Mouse (Mus musculus): ENCODE results near the gene Selenop. TPM values are rescaled to one million over a fixed set of nuclear protein-coding genes. Genes with fewer than 3 reads are reported as not detected.
A peak's percentile ranks its signal among the peaks of the same experiment; 100 is the strongest.
"Not testable (repeated sequence)": the region's sequence is repeated elsewhere in the genome, so short reads cannot be mapped to it uniquely, and the experiment has no call there.

The Selenop gene
- 100 to 1,000 TPM; 364 to 372 TPM for total RNA-seq (2021)
- 55.4 and 70.6 TPM in 2 replicates for polyA plus RNA-seq (2012; rRNA removed)
- long read RNA-seq, transcript Selenop-203 (5 exons, 2,085 nt) = major isoform, 163 of 180 reads
- long read RNA-seq, partial matches to known transcripts = 11 of 180 reads
- long read RNA-seq, other reads (novel, unspliced or antisense) = 3 of 180 reads

- no peak for DNase-seq
Observed at GRCm38 (mm10) chr15:3268247-3268646, at the start of gene Selenop. Gene Selenop, plus strand, starts transcription at chr15:3268547.

DNA sequence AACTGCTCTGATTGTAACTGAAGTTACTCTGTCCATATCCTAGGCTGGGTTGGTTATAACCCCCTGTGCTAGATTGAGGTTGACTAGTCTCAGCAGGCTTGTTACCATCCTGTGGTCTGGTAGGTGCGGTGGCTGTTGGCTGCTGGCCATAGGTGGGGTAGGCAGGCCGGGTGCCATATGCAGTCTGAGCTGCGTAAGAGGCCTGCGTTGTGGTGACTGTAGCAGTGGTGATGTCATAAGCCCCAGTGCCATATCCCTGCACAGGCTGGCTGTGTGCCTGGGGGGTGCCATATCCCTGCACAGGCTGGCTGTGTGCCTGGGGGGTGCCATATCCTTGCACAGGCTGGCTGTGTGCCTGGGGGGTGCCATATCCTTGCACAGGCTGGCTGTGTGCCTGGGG lies 49.7 kb upstream of the Selenop start:
- DNase-seq = not testable (repeated sequence)

DNA sequence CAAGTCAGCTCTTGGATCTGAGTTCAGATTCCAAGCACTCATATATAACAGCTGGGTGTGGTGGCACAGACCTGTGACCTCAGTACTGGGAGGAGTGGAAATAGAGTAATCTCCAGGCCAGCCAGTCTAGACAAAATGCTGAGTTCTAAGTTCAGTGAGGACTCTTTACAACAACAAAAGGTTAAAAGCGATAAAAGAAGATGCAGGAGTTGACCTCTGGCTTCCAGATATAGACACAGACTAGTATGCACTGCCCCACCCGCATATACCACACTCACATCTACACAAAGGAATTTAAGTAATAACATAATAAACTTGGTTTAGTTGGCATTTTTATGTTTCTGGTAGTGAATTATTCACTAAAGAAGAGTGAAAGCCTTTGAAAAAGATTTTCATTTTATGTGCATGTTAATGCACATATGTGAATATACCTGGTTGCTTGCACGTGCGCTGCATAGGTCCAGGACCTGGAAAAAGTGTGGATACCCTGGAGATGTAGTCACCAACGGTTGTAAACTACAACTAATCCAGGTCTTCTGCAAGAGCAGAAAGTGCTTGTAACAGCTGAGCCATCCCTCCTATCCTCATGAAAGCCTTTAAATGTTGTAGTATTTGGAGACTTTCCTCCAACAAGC lies 45.4 kb upstream of the Selenop start:
- no peak for DNase-seq

DNA sequence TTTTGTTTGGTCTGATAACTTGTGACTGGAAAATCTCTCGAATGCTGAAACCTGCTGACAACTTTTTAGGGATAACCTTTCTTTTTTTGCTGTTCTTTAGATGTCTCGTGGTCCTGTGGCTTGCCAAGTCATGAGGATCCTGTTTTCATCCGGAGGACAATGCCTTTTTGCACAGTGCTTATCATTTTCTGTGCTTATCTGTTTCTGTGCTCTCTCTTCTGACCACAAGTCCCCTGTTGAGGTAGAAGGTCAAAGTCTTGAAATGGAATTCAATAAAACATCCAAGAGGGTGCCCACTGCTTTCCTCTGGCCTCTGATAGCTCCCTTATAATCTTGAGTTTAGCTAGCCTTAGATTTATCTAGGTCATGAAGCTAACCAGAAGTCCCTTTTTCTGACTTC lies 41.8 kb upstream of the Selenop start:
- DNase-seq = no peak

- DNase-seq = peak; percentile 19
Observed at GRCm38 (mm10) chr15:3228185-3228584, 40.2 kb upstream of the Selenop start.

DNA sequence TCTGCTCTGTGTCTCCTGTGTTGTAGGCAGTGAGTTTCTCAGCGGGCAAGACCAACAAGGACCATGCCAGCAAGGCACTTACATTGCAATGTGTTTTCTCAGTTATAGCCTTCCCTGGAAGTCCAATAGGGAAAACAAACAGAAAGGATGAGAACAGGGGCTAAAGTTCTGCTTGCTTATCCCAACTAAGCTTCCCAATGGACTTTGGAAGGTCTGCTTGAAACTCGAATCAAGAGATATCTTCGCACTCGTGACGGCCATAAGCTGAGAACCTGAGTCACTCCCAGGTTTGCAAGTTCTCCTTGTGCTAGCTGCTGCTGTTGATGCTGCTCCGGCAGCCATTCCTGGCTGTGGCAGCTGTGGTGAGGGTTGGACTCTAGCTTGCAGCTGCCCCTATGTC lies 39.4 kb upstream of the Selenop start:
- no peak for DNase-seq

DNA sequence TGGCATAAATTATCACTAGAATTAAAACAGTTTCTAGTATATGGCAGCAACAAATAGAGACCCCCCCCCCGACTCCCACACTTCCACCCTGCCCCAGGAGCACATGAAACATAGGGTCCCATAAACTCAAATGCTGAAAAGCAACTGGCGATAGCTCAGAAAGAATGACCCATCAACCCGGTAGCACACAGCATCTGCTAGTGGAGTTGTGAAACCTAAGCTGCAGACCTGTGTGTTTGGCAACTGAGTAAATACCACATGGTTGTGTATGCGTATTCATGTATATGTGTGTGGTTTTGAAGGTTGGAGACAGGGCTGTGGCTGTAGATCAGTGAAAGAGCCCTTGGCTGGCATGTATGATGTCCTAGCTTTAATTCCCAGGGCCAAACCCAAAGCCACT lies 37.3 kb upstream of the Selenop start:
- DNase-seq = no peak

GRCm38 (mm10) chr15:3232168-3232835 lies 36.0 kb upstream of the Selenop start:
- DNase-seq = peak; percentile 44

- no peak for DNase-seq
Observed at GRCm38 (mm10) chr15:3233837-3234551, 34.4 kb upstream of the Selenop start.

DNA sequence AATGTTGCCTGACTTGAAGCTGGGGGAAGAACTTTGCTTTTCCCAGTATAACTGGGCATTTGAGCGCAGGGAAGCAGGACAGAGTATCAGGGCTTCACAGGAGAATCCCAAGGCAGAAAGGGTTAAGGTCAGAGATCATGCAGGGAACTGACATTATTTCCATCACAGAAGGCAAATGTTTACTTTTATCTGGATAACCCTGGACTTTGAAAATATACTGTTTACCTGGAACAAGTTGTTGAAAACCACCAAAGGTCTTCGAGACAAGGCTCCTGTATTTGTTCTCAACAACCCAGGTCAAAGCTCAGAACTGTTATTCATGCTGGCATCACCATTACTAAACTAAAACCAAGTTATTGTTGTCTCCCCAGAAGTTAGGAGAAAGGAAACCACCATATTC lies 32.0 kb upstream of the Selenop start:
- DNase-seq = no peak

- DNase-seq = no peak
Observed at GRCm38 (mm10) chr15:3237963-3238362, 30.4 kb upstream of the Selenop start.

DNA sequence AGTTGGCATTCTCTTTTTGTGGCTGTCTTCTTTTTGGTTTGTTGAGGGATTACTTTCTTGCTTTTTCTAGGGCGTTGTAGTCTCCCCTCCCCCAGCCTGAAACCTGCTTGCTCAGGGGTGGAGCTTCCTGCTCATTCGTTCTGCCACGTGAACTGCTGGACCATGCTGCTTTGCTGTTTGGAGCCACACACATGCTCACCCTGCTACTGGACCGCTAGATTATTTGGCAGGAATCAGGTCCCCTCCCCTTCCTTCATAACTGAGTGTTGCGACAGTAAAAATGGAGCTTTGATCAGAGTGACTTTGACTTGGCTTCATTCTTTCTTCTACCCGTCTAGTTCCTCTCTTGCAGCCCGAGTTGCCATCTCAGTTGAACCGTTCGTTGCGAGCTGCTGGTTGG lies 23.3 kb upstream of the Selenop start:
- DNase-seq = not testable (repeated sequence)

- DNase-seq = no peak
Observed at GRCm38 (mm10) chr15:3250620-3251019, 17.7 kb upstream of the Selenop start.

DNA sequence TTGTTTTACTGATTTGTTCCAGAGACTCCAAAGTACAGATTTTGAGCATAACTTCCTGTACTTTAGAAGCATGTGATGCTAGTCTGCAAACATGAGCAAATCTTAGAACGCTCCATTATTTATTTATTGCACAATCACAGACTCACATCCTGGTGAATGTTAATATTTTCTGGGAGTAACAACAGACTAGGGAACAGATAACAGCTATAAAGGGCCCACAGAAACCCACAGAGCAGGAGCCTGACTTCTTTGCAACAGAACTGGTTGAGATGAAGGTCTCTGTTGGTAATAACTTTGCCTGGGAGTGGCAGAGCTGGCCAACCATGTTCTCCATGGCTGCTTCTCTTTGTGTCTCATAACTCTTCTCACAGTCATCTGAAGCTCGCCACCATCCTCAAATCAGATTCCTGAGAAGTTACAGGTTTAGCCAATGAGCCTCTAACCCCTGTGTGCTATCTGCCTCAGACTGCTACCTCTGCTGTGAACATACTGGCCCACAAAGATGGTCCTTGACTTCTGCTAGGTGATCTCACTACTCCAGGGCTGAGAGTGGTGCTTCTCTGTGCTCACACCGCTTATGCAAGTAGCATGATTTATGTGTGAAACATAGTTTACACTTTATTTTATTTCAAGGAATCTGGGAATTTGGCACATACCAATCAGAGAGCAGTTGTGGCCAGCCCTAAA lies 17.2 kb upstream of the Selenop start:
- no peak for DNase-seq

DNA sequence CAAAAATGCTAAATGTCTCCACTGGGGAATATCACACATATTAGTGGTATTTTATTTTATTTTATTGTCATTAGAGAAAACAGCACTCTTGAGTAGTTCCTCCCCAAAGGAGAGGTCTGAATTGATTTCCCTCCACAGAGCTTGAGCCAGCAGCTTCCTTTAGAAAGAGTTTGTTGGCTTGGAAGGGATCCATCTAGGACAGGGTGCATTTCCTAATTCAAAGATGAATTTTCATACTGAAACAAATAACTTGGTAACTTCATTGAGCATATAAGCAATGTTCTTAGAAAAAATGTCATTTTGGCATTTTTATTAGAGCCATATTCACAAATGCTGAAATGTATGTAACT lies 16.7 kb upstream of the Selenop start:
- no peak for DNase-seq

DNA sequence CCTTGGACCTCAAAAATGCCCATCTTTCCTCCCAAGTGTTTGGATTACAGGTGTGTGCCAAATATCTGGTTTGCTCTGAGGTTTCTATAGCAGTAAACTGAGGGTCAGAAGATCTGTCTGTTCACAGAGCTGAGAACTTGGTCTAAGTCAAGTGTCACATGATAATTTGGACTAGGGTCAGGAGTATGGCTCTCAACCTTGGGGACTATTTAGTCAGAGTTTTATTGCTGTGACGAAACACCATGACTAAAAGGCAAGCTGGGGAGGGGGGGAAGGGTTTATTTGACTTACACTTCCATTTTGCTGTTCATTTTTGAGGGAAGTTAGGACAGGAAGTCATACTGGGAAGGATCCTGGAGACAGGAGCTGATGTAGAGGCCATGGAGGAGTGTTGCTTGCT lies 9.3 kb upstream of the Selenop start:
- DNase-seq = no peak

- DNase-seq = no peak
Observed at GRCm38 (mm10) chr15:3260309-3260708, 8.0 kb upstream of the Selenop start.

GRCm38 (mm10) chr15:3262883-3263282 lies 5.5 kb upstream of the Selenop start:
- no peak for DNase-seq

GRCm38 (mm10) chr15:3264293-3264692 lies 4.1 kb upstream of the Selenop start:
- no peak for DNase-seq

GRCm38 (mm10) chr15:3264828-3265227 lies 3.5 kb upstream of the Selenop start:
- DNase-seq = no peak

DNA sequence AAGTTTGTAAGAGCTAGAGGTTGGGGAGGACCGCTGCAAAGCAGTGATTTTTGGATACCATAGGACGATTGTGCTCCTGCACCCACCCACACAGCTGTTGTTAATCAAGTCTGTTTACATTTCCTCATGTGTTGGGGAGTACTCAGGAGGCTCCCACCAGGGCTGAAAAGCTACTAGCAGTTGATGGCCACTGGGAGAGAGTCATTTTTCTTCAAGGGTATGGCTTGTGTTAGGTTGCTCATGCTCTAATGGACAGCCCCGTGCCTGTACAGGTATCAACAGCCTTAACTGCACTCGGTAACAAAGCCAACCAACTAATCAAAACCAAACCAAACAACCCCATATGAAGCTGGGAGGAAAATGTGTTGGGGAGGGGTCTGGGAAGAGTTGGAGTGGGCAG lies 1.1 kb downstream of the Selenop start:
- DNase-seq = no peak

DNA sequence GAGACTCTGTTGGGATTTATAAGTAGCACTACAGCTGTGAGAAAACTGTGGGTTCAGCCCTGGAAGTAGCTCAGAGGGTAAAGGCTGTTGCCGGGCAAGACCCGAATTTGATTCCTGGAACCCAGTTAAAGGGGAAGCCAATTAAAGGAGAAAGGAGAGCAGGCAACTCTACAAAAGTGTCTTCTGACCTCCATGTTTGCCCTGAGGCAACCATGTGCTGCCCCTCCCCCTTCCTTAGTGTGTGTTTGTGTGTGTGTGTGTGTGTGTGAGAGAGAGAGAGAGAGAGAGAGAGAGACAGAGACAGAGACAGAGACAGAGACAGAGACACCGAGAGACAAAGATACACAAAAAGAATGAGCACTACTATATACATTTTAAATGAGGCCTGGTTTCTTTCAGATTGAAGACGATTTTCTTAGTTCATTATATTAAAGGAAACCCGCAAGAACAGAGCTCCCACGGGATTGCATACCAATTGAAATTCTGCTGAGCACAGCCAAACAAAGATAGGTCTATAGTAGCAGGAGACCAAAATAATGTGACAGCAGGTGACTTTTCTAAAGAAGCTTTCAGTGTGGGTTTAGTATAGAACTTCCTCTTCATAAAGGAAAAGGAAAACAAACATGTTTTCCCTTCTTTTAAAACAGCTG lies 1.8 kb downstream of the Selenop start:
- DNase-seq = no peak

Measured in adrenal gland, adult 2 months (tissue).